Mouse (Mus musculus) kidney, adult 9 months (tissue): ENCODE results near the gene Traf3ip3.

ENCODE experiments used
- DNase-seq: peaks from one replicate; pipeline ENCODE4 v3.0.0; 2022

Traf3ip3 gene

DNA sequence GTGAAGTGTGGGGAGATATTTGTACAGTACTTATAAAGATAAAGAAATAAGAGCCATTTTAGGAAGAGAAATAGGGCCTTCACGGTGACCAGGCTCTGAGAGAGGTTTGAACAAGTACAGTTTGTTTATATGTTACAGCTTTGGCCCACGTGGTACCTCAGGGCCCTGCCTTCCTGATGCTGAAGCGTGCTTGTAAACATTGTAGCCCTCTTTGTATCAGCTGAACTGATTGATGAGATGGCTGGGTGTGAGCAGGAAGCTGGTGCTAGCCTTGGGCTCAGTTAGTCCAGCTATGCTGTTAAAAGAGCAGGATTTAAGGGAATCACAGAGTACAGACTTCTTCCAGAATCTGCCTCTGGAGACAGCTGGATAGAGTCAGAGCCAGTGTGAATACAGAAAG, 42.3 kb downstream of the Traf3ip3 start:
- DNase-seq, result no peak

DNA sequence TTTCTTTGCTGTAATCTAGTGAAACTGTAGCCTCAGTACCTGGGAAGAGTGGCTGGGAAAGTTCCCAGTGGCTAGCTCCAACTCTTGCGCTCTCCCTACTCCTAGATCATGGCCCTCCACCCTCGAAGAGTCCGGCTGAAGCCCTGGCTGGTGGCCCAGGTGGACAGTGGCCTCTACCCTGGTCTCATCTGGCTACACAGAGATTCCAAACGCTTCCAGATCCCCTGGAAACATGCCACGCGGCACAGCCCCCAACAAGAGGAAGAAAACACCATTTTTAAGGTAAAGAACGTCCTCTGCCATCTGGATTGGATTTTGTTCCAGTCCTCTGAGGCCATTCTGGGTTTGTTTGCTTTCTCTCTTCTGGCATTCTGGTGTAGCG, 44.4 kb downstream of the Traf3ip3 start:
- DNase-seq, result peak; percentile 52

DNA sequence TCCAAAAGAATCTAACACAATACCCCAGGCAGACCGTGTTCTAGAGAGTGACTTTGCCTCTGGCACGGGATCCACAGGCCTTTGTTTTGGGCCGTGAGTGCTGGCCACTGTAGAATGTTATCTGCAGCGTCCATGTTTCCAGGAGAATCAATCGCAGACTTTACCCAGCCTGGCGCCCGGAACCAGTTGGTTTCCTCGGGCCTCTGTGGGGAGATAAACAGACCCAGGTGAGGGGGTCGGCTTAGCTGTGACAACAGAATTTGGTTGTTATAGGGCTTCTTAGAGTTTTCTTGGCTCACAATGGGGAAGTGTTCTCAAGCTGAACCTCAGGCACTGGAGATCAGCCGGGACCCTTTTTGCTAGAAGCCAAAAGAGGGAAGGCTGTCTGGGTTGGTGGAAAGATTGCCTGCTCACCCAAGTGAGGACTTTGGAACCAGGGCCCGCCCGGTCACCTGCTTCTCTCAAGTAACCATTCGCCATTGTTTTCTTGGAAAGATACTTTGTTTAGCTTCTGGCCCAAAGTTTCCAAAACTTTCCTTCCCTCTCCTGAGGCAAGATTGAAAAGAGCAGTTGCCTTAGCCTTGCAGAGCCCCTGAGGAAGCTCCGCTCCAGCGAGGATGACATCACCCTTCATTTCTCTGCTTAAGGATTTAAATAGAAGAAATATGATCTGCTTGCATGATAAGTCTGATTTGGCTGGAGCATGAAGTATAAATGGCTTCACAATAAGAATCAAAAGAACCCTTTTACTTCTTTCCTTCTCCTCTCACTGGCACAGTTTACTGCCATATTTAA, 45.0 kb downstream of the Traf3ip3 start:
- DNase-seq, result peak; percentile 67

DNA sequence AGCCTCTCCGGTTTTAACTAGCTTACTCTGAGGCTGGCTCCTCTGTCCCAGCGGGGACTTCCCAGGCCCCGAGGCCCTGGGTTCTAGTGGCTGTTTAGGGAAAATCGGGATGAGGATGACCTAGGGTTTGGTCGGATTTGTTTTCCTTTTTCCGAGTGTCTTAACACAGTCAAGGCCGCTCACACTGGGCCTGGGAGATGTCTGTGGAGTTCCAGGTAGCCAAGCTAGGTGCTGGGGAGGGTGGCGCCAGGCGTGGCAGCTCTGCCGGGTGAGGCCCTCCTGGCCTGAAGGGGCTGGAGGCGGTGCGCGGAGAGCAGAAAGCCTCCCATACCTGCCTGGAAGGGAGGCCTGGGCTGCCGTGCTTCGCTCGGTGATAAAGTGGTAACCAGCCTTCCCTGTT, 47.9 kb downstream of the Traf3ip3 start:
- DNase-seq, result peak; percentile 39

DNA sequence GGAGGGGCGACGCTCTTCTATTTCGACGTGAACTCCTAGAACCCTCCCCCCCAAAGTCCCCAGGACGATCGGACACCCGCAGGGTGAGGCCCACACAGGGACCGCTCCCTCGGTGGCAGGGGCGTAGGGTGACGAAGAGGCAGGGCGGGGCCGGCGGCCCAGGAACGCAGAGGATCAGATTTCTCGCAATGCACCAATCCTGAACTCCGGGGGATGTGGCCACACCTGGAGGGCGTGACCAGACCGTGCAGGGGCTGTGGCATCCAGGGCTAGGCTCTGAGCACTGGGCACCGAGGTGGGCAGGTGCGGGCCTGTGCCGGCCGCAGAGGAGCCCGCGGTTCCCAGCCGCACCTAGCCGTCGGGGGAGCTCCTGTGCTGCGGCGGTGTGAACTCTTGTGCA, 48.6 kb downstream of the Traf3ip3 start, which contains the start of gene Irf6:
Gene Irf6 (plus strand): TSS at position 240 of the 400 bp plus-strand sequence.
- DNase-seq, result peak; percentile 94

DNA sequence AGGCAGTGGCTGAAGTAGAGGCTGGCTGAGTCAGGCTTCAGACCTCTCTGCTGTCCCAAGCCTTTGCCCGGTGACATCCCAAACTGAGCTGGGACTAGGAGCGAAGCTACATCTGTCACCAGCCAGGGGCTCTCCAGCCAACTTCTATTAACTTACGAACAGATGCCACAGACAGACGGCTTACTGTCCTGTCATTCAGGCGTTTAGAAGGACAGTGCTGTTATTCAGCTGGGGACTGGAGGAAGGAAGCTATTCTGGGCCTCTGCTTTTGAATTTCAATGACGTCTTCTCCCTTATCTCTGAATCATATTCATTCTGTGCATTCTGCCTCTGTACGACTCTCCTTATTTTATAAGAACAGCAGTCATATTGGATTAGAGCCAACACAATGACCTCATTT, 50.4 kb downstream of the Traf3ip3 start:
- no peak for DNase-seq

DNA sequence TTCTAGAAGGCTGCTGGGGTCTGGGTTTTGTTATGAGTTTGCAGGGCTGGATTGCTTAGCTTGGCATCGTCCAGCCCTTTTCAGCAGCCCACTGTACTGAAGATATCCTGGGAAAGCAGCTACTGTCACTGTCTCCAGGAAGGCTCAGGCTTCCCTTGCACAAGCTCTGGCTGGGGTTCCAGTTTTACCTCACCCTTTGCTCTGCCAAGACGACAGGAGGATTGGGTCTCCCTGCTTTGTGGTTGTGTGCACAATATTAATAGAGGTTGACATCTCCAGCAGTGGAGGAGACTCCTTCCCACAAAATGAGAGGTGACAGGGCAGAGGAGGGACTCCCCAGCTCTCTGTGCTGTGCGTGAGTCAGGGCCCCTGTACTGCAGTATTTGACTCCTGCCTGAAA, 52.3 kb downstream of the Traf3ip3 start:
- DNase-seq, result no peak

DNA sequence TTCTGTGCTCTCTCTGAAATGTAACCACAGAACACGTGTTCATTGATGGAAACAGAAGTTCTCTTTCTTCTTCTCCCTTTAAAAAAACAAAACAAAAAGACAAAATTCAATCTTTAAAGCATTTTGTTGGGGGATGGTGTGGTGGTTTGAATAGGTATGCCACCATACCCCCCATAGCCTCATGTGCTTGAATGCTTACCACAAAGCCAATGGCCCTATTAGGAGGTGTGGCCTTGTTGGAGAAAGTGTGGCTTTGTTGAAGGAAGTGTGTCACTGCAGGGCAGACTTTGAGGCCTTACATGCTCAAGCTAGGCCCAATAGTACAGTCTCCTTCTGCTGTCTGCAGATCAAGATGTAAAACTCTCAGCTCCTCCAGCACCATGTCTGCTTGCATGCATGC, 55.1 kb downstream of the Traf3ip3 start:
- no peak for DNase-seq

DNA sequence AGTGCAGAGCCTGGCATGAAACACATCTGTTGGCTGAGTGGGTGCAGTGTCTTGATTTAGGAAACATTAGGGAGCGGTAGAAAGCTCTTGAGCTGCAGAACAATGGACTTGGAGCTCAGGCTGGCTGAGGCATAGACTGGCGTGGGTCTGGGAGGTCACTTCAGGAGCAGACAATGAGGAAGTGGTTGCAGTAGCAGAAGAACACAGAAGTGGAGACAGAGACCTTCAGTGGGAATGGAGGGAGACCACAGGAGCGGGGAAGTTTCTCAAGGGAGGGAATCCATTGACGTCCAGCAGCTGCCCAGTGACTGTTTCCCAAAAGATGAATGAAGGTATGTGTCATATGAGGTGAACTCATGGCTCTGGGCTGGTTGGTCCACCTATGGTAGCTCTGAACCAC, 56.4 kb downstream of the Traf3ip3 start:
- no peak for DNase-seq

DNA sequence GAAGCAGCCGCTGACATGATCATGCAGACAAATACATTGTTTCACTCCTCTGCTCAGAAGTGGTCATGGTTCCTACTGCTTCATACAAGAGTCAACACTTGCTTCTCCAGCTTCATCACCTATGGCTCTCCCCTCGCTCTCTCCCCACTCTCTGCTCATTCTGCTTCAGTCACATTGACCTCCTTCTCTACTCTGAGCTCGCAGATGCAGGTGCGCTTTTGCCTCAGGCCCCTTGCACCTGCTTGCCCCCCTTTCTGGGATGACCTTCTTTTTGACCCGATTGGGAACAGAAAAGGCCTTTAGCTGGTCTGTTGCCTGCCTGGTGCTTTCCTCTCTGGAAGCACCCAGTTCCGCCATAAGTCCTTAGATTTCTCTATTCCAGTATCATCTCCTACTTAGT, 57.0 kb downstream of the Traf3ip3 start:
- no peak for DNase-seq

DNA sequence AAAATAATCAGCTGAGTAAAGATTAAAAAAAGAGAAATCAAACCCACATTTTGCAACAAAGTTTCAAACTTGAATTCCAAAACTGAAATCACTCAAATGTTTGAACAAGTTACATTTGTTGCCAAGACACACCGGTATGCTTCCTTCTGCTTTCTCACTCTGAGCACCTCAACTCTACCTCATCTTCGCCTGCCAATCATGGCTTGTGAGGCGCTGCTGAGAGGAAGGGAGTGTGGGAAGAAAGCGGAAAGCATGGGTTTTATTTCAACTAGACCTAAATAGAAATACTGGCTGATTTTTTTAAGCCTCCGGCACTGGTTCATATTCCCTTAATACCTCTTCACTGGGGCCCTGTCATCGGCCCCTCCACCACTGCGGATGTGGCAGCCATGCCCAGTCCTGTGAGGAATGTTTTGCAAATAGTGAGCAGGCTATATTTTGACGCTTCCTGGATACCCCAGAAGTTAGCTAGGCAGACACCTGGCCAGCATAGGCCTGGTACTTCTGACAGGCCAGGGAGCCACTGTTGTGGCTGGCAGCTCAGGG, 58.9 kb downstream of the Traf3ip3 start:
- DNase-seq, result no peak

DNA sequence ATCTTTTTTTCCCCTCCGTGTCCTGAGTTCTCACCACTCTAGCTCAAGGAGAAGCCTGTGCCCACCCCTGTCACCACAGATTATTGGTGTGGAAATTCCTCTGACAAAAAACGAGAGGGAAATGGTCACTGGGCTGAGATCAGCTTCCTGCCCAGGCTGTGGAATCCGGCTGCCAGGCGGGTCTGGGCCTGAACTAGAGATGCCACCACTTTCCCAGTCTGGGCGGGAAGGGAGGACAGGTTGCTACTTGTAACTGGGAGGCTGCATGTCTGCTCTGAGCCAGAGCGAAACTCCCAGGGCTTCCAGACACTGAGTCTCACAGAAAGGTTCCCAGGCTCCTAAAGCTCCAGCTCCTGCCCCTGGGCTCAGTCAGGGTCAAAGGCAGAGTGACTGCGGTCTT, 60.4 kb downstream of the Traf3ip3 start:
- DNase-seq, result no peak

DNA sequence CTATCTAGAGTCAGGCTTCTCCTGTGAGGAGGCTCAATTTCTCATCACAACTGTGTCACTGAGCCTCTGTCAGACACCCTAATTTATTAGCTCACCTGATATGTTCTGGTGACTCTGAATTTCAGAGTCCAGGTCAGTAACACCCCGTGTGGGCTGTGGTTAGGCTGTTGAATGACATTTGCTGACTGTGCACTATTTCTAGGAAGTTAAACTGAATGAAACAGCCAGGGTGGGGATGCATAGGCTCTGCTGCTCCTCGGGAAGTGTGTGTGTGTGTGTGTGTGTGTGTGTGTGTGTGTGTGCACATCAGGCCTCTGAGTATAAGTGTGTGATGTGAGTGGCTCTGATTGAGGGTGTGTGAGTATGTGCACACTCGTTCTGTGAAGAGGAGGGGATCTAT, 62.8 kb downstream of the Traf3ip3 start:
- DNase-seq, result no peak

DNA sequence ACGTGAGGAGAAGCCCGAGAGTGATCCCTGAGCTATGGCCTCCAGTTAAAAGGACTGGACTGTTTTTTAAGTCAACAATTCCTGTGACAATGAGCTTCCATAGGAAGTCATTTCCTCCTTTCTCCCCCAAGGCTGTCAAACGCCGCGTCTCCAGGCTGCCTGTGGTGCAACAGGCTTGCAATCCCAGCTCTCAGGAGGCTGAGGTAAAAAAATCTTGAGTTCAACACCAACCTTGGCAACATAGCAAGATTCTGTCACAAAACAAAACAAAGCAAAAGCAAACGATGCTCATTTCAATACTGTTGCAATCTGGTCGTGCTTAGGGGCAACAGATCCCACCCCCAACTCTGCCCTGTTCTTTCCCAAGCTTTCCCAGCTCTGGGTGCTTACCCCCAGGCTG, 63.4 kb downstream of the Traf3ip3 start:
- no peak for DNase-seq

DNA sequence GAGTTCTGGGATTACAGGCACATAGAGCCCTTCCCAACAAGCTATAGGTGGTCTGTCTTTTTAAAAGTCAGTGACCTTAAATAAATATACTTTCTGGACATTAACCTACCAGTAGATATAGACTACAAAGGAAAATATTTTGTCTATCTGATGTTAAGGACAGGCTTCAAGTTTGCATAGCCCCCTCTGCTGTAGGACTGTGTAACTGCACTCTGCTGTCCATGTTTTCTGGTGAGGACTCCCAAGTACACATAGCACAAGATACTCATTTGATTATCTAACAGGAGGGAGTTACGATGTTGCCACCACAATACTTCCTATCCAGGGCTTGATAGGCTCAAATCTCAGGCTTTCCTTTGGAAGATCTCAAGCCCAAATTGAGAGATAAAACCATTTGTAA, 67.8 kb downstream of the Traf3ip3 start:
- DNase-seq, result peak; percentile 44

DNA sequence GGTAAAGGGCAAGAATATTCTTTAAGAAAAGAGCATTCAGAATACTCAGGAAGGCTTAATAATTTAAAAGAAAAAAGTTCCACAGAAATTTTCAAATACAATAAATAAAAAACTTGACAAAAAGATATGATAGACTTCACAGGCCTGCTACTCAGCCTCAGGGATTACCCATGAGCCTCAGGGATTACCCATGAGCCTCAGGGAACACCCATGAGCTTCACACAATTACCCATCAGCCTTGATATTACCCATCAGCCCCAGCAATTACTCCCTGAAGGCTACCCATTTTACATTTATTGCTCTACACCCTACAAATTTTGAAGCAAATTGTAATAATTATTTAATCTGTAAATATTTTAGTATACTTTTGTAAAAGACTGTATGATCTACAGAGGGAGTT, 69.1 kb downstream of the Traf3ip3 start:
- no peak for DNase-seq

DNA sequence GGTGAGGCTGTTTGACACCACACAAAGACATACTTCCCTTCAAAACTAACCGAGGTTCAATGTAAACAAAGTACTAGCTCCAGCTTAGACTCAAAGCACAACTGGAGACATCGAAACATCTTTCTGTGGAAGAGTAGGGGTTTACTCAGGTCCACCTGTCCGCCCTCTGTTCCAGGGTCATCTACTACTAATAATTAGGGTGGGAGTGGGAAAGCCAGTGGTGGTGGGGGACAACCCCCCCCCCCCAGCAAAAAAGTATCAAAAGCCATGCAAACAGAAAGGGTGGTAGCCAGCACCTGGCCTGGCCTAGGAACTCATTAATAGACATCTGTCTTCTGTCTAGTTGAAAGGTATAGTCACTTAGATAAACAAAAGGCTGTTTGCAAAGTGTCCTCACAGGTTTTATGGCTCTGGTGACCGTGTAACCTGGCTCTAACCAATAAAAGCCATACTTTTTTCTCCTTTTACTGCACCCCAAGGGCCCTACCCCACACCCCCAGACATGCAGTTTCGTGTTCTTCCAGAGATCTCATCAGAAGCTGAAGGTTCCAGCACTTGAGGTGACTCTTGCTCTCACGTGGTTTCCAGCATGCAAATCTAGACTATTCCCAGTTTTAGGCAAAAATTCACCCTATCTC, 70.1 kb downstream of the Traf3ip3 start:
- DNase-seq, result no peak

DNA sequence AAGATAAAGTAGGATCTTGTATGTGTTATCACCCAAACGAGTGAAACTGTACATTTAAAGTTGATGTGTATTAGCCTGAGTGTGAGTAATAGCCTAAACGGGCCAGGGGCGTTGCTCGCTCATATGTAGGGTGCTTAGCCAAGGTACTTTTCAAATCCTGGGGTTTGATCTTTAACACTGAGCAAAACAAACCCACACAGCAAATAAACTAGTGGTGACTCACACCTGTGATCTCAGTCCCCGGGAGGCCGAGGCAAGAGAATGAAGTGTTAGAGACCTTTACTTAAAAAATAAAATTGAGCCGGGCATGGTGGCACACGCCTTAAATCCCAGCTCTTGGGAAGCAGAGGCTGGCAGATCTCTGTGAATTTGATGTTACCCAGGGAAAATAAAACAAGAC, 70.7 kb downstream of the Traf3ip3 start:
- DNase-seq, result no peak

DNA sequence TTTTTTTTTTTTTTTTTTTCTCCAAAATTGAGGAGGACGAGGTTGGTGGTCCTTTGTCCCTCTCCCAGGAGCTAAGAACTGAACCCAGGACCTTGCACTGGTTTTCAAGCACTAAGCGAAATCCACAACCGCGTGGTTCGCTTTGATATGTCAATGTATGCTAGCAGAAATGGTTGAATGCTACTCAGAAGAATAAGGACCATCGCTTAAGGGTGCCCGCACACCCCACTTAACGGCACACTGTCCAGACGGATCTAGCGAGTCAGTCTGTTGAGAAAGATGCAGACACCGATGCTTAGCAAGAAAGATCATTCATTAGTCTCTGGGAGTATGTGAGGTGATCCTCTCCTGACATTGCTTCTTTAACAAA, 71.1 kb downstream of the Traf3ip3 start:
- no peak for DNase-seq

DNA sequence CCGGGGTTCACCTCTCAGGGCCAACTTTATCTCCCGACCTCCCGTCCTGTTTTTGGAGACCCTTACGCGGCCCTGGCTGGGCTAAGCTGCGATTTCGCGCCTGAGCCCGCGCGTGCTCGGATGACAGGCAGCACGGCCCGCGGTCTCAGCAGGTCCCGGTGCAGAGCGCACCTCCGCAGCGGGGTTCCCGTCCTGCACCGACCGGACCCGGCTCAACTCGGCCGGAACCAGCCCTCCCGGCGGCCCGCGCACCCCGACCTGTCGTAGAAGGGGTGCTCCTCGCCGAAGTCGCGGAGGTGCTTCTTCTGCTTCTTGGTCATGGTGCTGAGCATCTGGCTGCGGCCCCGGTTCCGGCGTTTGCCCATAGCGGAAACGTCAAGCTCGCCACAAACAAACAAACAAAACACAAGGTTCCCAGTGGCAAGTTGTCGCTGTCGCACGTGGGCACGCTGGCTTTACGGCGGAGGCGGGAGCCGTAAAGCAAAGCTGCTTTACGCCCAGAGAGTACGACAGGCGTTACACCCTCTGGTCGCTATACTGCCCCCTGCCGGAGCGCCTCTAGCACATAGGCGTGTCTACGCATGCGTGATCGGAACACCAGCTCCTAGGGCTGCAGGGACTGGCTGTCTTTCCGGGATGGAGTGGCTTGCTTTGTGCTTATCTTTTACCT, 71.6 kb downstream of the Traf3ip3 start, which contains the start of gene Diexf:
Gene Diexf (minus strand): TSS at position 487 of the 670 bp plus-strand sequence.
- DNase-seq, result peak; percentile 97

DNA sequence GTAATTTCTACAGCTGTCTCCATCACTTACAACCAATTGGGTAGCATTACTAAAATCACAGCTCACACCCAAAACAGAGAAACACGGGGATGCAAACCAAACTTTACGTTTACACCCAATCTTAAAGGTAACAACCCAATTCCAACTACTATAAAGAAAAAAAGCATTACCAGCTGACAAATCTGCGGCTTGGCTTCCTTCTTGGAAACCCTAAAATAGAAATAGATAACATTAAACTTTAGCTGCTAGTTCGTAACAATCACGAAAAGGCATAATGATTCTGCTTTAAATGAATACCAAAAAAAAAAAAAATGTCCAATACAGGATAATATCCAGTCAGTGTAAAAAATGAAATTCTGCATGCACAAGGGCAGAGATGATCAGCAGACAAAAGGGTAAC, 72.2 kb downstream of the Traf3ip3 start:
- no peak for DNase-seq

DNA sequence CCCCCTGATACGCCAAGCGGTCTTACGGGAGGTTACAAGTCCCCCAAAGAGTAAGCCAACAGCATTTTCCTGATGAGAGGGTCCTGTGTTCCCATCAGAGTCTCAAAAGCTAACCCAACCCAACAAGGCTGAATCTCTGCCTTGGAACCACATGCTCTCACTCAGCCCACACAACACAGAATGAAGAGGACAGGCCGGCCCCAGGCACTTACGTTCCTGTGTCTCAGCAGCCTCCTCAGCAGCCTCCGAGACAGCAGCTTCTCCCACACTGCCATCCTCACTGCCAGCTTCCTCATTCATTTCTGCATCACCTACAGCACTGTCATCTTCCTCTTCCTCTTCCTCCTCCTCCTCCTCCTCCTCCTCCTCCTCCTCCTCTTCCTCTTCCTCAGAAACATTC, 73.4 kb downstream of the Traf3ip3 start:
- no peak for DNase-seq

DNA sequence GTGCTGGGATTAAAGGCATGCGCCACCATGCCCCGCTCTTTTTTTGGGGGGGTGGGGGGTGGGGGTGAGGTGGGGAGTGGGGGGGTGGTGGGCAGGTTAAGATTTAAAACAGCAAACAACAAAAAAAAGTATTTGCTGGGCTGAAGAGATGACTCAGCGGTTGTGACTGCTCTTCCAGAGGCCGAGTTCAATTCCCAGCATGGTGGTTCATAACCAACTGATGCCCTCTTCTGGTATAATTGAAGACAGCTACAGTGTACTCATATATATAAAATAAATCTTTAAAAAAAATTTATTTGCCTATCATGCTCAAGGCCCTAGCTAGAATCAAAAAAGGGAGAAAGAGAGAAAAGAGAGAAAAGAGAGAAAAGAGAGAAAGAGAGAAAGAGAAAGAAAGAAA, 75.7 kb downstream of the Traf3ip3 start:
- peak; percentile 14 for DNase-seq
